Mouse (Mus musculus) frontal cortex, adult (tissue): Measurements from ENCODE around the gene Zfp385b.

ENCODE experiments used
- ATAC-seq: cut with Nextera tagmentation; 2 replicates; pipeline ENCODE4 v1.9.2; 2017; ENCODE audit warnings: mild to moderate bottlenecking, moderate library complexity, mixed read lengths; ENCODE audit not compliant: low TSS enrichment

Gene Zfp385b

DNA sequence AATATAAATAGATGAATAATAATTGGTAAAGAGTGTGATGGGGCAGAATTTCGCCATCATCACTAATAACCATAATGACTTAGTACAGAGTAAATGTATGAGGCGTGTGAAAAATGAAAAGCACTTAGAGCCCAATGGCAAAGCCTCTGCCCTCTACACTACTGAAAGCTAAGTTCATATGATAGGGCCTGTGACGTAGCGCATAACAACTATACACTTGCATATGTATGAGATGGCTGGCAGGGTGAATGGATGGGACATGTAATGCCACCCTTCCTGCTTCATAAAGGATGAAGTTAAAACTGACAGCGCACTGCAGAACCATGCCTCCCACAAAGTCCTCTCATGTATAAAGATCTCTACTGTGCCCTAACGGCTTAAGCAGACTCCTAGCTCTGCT lies 226.9 kb downstream of the Zfp385b start:
- no peak for ATAC-seq

DNA sequence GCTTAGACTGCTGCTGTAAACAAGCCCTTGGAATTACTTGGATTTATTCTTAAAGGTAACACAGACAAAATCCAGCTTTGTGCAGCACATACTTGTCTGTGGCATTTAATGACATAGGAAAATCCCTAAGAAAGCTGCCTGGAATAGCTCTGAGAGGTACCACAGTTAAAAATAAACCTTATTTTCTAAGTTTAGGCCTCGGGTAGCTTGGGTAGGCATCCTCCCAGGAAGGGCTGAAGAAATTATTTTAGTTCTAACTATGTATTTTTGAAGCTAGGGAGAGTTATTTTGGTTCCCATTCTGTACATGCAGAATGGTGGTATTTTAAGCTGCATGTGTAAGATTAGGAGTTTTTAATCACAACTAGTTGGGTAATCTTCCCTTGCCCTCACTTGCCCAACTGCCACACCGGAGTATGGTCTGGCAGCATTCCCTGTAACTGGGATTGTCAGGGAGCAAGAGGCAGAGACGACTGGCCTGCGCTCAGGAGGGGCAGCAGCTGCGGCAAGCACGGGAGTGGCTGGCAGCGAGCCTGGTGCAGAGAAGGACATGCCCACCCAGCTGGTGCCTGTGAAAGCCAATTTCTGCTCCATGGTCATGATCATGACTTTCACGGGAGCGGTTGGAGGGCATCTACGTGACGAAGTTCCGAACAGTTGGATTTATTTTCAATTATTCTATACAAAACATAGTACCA lies 230.1 kb downstream of the Zfp385b start:
- peak; percentile 78 for ATAC-seq

DNA sequence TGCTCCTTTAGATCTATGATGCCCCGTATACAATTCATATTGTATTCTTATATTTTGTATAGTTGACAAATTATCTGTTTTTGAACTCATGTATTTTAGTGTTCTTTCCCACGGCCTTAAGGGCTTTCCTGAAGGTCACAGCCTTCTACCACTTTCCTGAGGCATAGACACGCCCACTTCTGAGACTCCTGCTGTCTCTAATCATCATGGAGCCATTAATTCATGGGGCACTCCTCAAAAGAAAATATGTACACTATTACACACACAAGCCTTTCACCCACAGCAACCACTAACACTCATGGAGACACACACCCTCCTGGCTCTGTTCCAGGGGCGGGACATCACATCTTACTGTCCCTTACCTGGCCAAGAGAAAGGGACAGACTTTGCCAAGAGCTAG lies 232.1 kb downstream of the Zfp385b start:
- no peak for ATAC-seq

DNA sequence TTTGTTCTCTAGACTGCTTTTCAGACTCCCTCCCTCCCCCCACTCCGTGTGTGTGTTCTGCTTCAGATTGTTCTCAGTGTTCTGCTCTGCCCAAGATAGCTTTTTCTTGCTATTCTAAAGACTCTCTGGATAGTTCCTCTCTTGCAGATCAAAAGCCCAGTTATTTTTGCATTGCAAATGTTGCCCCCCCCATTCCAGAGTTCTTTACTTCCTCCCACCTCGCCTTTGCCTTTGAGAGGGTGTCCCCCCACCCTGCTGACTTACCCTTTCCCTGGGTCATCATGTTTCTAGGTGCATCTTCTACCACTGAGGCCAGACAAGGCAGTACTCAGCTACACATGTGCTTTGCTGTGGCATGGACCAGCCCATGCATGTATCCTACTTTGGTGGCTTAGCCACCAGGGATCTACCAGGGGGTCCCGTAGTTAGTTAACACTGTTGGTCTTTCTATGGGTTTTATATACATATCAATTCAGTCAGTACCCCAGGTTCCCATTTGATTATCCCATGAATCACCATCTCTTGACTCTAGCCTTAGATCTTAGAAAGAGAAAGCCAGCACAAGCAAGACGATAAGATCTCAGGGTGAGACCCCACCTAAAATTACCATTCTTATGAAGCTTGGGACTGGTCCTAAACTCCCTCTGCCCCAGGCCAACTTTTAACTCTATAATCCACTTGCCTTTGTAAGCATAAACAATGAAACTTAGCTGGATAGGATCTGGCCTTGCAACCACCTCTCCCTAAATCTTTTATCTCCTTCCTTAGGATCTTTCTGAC lies 232.7 kb downstream of the Zfp385b start:
- ATAC-seq, result no peak

DNA sequence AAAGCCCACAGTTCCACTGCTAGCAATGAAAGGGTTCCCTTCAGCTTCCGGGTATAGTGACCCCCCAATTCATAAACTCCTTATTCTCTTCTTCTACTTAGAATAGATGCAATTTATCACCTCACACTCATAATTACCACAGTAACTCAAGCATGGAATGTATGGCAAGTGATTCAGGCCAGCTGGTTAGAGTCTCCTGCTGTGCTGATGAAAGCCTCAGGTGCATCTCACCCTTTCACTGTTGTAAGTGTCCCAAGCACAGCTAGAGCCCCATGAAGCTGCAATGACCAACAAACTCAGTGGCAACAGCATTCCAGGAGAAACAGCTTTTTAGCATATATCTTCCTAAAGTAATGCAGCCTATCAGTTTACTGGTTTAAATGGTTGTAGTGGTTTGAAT lies 235.9 kb downstream of the Zfp385b start:
- no peak for ATAC-seq

DNA sequence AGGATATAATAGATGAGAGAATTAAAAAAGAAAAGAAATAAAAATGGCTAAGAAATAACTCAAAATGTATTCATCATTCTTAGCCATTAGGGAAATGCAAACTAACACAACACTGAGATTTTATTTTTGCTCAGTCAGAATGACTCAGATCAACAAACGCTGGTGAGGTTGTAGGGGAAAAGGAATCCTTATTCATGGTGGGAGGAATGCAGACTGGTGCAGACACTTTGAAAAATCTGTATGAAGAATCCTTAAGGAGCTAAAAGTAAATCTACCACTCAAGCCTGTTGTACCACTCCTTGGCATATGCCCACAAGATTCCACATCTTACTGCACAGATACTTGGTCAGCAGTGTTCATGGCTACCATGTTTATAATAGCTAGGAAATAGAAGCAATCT lies 242.9 kb downstream of the Zfp385b start:
- peak; percentile 91 for ATAC-seq

DNA sequence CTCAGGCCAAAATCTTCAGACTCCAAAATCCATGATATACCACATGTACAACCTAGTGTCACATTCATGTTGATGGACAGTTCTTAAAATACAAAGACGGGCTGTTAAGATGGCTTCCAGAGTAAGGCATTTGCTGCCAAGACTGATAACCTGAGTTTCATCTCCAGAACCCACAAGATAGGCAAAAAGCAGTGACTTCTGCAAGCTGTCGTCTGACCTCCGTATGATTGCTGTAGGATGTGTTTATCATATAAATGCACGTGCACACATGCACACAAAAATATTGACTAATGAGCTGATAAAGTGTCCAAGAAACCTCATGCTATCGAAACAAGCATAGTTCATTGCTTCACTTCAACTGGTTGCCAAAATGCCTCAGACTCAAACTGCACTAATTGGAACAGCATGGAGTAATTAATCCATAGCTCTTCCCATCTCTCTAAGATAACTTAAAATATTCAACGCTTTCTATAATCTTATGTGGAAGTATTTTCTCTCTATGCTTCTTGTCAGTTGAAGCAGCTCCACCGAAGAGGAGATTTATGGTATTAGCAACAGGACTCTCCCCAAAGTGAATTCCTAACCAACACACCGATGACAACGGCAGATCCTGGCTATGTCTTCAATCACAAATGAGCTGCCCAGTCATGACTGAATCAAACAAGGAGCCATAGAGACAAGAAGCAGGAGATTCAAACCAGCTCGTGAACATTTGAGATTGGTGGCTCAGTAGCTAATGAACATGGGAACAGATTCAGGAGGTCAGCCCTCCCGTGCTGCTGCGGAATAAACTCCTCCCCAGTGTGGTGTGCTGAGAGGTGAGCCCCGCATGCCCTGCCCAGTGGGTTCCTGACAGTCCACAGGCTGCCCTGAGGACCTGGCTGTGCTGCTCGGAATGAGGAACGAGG lies 251.7 kb downstream of the Zfp385b start:
- ATAC-seq, result no peak

DNA sequence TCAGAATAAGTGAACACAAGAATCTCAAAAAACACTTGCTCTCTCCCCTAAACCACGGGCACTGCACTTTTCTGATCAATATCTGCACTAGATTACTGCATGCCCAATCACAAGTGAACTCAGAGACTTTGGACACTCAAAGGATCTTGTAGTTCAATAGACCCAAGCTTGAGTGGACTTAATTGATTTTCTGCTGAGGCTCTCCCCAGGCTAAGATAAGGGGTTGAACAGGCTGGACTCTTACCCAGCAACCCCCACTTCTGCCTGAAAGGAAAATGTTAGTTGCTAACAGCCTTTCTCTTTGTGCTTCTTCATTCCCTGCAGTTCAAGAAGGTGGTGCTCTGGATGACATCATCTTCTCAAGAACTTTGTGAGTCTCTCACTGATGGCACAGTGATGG lies 255.7 kb downstream of the Zfp385b start:
- no peak for ATAC-seq

DNA sequence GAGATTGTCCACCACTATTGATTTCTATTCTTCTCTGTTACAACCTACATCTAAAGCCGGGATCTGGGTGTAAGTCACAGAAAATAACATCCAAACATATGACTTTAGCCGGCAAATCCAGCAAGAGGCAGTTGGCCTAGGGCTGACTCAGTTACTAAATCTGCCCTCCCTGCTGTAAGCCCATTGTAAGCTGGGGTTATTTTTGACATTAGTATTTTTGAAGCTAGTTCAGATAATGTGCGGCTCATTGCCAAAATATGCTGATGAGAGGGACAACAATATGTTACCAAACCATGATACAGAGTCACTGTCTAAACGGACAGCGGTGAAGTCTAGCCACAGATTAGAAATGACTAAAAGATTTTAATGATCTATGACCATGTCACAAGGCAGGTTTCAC lies 257.5 kb downstream of the Zfp385b start:
- ATAC-seq, result no peak

DNA sequence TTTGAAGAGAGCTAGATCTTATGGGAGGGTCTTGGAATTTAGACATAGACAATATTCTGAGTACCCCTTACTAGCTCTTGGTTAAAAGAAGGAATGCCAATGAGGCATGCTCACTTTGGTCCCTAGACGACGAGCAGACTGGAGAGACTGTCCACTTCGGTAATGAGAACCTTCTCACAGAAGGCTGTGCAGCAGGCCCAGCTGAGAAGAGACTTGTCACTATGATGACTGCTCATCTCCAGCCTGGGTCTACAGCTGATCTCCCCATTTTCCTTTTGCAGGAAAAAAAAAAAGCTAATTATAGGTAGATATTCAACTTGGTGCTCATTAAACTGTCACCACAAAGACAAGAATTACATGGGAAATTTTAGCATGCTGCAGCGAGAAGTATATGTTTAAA lies 262.5 kb downstream of the Zfp385b start:
- no peak for ATAC-seq

DNA sequence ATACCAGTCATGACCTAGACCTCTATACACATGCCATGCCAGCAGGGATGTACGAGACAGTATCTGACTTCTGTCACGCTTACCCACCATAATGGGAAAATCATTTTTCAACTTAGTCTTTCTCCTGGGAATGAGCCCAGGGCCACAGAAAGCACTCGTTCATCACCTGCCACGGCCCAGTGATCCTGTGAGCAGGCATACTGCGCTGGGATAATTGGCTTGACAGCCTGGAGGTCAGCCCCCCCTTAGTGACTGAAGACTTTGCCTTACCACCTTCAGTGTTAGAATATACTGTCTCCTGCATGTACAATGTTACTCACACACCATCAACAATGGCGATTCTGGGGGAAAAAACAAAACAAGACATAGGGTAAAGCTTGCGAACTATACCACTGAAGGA lies 263.5 kb downstream of the Zfp385b start:
- no peak for ATAC-seq

DNA sequence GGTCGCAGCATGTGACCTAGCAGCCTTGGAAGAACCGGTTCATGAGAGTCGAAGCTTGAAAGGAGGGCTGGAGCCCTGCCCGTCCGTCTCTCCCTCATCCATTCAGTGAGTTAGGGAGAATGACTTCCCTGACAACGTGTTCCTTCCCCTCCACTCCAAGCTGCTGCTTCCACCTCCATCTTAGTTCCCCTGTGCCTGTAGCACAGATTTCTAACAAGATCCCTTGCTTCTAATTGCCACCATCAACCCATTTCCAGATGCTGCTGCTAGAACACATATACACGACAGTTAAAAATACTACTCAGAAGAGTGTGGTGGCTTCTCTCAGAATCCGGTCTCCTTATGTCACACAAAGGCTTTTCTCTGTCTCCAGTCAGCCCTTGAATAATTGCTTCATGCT lies 266.8 kb downstream of the Zfp385b start:
- ATAC-seq, result peak; percentile 79

DNA sequence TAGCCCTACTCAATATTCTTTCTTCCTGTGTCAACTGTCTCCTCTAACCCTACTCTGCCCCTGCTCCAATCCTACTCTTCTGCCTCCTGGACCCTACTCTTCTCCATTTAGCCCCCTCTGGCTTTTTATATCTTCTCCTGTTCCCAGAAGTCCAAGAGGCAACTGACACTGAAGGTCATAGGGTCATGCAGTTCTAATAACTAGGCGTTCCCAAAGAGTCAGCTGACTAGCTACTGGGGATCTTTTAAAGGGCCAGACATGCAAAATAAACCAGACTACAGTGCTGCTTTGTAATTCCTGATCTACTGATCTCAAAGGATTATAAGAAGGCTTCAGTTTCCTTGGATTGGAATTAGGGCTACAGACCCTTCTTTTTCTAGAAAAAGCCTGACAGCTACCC lies 276.1 kb downstream of the Zfp385b start:
- ATAC-seq, result no peak

DNA sequence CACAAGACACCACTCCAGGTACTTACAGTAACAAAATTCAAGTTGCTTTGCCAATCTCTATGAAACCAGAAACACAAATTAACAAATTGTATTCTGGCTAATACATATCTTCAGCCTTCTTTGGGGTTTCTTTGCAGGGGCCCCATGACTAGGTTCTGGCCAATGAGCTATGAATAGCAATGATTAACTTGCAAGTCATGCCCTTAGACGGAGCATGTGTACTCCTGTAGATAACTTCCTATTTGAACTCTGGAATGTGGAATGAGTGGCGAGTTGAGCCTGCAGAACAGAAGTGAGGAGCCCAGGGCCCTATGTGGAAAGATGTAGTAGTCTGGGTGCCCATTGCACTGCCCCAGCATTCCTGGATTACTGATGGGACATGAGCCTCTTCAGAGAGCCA lies 276.8 kb downstream of the Zfp385b start:
- no peak for ATAC-seq

DNA sequence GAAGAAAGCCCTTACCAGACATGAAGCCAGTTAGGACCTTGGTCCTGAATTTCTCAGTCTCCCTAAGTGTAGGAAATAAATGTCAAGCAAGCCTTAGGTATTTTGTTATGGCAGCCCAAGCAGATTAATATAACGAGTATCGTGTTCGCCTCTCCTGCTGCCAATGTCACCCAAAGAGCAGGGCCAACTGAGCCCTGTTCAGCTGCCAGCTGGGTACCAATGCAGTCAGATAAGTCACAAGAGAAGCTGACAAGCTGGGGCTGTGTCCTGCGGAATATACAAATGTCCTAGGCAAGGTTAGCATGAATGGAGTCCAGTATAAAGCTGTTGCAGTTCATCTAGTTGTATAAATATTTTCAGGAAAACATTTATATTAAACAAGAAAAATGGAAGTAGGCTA lies 277.8 kb downstream of the Zfp385b start:
- ATAC-seq, result no peak

DNA sequence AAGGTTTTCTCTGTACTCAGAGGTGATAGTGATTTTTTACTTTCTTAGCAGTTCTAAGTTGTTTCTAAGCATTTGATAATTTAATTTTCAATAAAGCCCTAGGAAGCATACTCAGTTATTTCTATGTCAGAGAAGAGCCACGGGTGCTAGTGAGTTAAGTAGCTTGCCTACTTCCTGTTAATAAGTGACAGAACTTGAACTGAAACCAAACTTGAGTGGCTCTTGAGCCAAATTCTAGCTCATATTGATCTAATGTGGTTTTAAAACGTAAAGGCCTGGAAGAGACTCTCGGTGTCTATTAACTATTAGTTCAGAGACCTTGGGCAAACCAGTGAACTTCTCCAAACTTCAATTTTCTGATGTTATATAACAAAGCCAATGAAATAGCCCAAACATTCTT lies 278.6 kb downstream of the Zfp385b start:
- no peak for ATAC-seq

DNA sequence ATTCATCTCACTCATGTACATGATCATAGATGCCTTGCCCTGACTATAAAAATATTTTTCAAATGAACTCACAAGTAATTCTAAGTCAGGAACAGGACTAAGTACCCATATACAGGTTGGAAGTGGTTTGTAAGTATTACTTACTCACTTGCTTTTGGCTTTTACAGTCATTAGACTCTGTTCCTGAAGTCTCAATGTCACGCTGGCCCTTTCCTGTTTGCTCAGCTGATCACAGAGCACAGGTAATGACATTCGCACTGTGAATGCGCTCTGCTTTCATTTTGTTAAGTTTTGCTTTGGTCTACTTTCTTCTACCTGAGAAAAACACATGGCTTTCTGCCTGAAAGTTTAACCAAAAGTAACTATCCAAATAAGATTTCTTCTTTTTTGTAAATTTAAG lies 282.9 kb downstream of the Zfp385b start:
- no peak for ATAC-seq

DNA sequence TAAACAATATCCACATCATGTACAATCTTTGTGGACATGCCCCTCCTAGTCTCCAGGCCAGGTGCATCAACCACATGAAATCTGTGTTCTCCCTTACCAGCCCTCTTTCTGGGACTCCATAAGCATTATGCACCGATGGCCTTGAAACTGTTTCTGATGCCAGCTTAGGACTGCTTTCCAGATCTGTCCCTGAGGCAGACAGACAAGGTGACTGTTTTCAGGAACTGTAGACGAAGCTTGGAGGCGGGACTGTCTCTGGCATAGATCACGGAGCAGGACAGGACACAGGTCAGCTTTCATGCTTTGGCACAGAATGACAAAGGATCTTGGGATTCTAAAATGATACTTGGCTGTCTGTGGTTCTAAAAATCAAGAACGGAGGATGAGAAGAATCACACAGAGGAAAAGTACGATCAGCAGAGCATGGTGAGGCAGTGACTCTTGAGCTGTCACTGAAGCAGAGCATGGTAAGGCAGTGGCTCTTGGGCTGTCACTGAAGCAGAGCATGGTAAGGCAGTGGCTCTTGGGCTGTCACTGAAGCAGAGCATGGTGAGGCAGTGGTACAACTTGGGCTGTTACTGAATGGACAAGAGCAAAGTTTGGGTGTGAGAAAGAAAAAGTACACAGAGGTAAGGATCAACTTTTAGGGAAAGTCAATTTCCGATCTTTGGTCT lies 291.2 kb downstream of the Zfp385b start:
- ATAC-seq, result peak; percentile 29; the same call in 1 of the 2 replicates

DNA sequence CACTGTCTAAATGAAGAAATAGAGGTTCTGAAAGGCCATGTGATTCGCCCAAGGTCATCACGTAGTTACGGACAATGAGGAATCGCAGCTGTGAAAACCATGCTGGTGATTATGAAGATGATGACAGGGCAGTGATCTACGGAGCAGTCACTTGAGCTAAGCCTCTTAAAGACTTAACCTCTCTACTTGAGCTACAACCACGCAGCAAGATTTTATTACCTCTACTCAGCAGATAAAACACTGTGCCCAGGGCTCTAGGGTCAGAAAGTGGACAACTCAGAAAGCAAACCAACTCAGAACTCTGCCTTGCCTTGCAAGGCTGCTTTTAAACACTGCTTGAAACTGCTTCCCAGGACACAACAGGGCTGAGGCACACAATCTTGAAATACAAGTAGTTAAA lies 291.8 kb downstream of the Zfp385b start:
- ATAC-seq, result no peak

DNA sequence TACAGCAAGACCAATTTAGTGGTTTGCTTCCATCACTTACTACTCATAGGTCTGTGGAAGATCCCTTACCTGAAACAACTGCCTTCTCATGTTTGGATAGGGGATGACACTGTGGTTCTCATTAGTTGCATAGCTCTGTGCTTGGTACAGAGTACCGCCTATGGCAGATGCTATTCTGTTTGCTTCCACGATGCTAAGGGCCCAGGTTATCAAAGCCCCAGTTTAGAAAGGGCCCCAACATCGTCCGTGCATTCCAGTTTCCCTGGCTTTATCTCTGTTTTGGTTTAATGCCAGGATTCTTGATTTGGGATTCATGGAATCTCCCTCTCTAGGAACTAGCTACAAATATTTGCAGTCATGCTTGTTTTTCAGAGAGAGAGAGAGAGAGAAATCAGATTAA lies 292.6 kb downstream of the Zfp385b start:
- ATAC-seq, result no peak

DNA sequence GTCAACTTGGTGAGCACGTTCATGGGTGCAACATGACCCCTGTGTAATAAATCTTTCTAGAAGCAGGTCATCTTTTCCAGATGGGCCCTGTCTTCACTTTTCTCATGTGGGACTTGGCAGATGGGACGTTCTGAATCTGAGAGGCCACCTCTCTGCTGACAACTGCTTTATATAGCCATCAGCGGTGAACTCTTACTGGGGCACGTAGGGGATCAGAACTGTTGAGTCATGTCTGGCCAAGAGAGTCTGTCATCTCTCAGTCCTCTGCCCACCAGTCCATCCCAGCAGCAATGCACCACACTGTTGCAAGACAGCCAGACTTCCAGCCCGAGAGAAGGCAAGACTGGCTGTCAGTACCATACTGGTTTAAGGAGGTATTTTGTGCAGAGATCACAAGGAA lies 293.1 kb downstream of the Zfp385b start:
- ATAC-seq, result 0 out of 2 replicates have a peak, but pooled peaks have one; percentile 16

DNA sequence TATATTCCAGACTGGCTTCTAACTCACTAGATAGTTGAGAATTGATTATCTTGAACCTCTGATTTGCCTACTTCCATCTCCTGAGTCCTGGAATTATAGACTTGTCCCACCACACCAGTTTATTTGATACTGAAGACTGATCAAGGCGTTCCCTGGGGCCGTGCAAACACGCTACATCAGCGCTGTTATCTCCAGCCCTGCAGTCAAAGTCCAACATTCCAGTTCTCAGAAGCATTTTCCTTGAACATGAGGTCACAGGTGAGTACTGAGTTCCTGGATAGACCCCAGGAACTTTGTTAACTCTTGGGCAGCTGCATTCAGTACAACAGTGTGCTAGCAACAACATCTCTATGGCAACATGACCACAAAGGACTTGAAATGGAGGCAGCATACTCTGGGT lies 297.2 kb downstream of the Zfp385b start:
- no peak for ATAC-seq
